Mouse (Mus musculus) macrophage (primary cell): ENCODE data around the gene Ampd2. TPM values are rescaled to one million over a fixed set of nuclear protein-coding genes. Genes with fewer than 3 reads are reported as not detected.
A peak's percentile ranks its signal among the peaks of the same experiment; 100 is the strongest.

Experiments used
- H3K27ac ChIP-seq: fragments of 350-480 bp; formaldehyde crosslinking; 2 replicates; pipeline ENCODE4 v1.9.0; 2021
- H3K36me3 ChIP-seq: fragments of 350-480 bp; formaldehyde crosslinking; 2 replicates; pipeline ENCODE4 v1.9.0; 2021; ENCODE audit errors: inconsistent target
- H3K4me3 ChIP-seq: fragments of 350-480 bp; formaldehyde crosslinking; 2 replicates; pipeline ENCODE4 v1.9.0; 2021; ENCODE audit errors: inconsistent target
- H3K79me2 ChIP-seq: fragments of 350-480 bp; formaldehyde crosslinking; 2 replicates; pipeline ENCODE4 v1.9.0; 2021; ENCODE audit errors: inconsistent target
- WGBS: methylation state at CpG from one replicate; pipeline ENCODE4 v1.1.7; 2026; ENCODE audit warnings: inconsistent platforms; ENCODE audit not compliant: missing documents; 5-methylcytosine and 5-hydroxymethylcytosine counted together
- polyA plus RNA-seq: library from polyadenylated mRNA; stranded (reverse); fragments of 250-400 nt; gene quantifications from 3 replicates; pipeline ENCODE4 v1.2.4, GENCODE M21; 2018; ENCODE audit warnings: inconsistent platforms

The Ampd2 gene
- polyA plus RNA-seq, 1 experiment from 2014 or later, result 7.1 TPM

- Histone ChIP-seq H3K27ac (no peak overlapping the region), H3K4me3 (no peak overlapping the region), H3K36me3 (0 out of 2 replicates have a peak, but pooled peaks cover 4% of the 10 kb centered on the region), H3K79me2 (no peaks in the 10 kb centered on the region)
- 79% methylated on average over 10 of the region's 13 CpGs for WGBS
These were observed 17.1 kb downstream of the Ampd2 start for GRCm38 (mm10) chr3:108069231-108069870.

DNA sequence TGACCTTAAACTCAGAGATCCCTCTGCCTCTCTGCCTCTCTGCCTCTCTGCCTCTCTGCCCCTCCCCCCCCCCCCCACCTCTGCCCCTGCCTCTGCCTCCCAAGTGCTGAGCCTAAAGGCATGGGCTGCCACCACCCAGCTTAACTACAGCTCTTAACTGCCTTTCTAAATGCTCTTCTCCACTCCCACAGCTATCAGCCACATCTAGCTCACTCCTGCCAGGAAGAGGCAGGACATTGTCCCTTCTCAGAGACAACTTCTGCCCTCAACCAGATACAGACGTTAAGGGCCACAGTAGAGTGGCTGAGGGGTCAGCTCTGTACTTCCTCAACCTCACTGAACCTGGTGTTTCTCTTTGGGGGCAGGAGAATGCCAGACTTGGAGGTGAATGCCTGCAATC, 17.6 kb downstream of the Ampd2 start:
- Histone ChIP-seq H3K36me3 (no peaks in the 10 kb centered on the region), H3K27ac (no peak overlapping the region), H3K4me3 (no peak overlapping the region), H3K79me2 (no peaks in the 10 kb centered on the region)
- 0% methylated on average over 1 of the region's 1 CpGs for WGBS

DNA sequence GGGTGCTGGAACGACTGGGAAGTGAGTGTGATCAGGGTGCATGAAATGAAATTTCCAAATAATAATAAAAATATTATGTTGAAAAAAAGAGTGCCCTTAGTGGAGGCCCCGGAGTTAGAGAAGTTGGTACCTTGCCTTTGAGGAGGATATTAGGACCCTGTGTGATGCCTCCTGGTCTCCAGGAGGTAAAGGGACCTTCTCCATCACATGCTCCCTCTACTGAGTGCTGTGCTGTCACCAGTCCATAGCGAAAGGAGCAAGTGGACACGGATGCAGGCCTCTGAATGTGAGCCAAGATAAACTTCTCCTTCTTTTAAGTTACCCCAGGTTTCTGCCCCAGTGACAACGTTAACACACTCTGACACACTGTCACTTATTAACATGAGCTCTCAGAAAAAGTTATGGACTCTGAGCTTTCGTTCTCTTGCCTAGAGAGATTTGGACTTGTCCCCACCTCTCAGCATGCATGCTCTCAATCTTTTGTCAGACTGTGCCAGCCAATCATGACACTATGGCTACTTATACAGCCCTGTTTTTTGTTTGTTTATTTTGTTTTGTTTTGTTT, 19.0 kb downstream of the Ampd2 start:
- Histone ChIP-seq H3K36me3 (no peaks in the 10 kb centered on the region), H3K27ac (no peak overlapping the region), H3K79me2 (no peaks in the 10 kb centered on the region), H3K4me3 (no peak overlapping the region)
- 56% methylated on average over 6 of the region's 6 CpGs for WGBS

DNA sequence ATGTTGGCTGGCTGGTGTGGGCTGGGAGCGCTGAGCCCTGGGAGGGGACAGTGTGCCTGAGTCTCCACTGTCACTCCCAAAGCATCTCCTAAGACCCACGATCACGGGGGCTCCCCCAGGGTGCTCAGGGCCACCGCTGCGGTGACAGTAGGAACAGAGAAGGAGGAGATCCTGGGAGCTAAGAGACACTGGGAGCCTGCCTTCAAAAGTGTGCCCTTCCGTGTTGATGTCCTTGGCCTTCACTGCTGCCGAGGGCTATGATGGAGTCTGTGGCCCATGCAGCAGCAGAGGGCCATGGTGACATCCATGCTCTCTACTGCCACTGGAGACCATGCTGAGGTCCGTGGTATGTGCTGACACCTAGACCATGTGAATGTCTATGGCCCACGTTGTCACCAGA, 20.9 kb downstream of the Ampd2 start:
- H3K79me2 ChIP-seq, result no peaks in the 10 kb centered on the region
- no peak overlapping the region for H3K27ac ChIP-seq
- no peaks in the 10 kb centered on the region for H3K36me3 ChIP-seq
- no peak overlapping the region for H3K4me3 ChIP-seq
- 83% methylated on average over 9 of the region's 9 CpGs for WGBS

DNA sequence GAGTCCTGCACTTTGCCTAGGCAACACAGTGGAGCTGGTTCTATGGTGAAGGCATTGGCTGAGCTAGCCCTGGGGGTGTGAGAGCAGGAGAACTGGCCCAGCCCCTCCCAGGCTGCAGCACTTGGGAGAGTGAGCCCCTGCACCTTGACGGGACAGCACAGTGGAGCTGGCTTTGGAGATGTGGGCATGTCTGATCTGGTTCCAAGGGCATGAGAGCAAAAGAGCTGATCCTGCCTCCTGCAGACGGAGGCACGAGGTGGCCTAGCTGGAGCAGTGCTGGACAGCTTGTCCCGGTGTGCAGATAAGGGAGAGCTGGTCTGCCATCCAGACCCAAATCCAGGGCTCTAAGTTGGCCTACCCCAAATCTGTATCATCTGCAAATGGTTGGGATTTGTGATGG, 21.8 kb downstream of the Ampd2 start:
- Histone ChIP-seq H3K36me3 (no peaks in the 10 kb centered on the region), H3K27ac (no peak overlapping the region), H3K79me2 (no peaks in the 10 kb centered on the region), H3K4me3 (no peak overlapping the region)
- WGBS, result 94% methylated on average over 3 of the region's 4 CpGs

- 76% methylated on average over 8 of the region's 8 CpGs for WGBS
These were observed 23.8 kb downstream of the Ampd2 start for GRCm38 (mm10) chr3:108062648-108063047.

DNA sequence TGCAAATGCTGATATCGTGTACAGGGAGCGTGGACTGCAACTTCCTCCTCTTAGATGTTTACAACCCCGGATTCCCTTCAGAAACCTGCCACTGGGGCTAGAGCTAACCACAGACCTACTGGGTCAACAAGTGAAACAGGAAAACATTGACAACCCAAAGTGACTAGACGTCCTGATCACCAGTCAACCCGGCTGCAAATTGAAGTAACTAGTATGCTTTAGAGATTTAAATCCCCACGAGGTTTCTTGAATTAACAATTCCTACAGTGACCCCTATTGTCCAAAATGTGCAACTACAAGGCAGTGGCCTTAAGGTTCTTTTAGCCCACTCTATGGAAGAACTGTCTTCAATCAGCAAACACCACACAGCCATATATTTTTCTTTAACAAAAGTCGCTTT, 25.0 kb downstream of the Ampd2 start:
- Histone ChIP-seq H3K4me3 (peak overlapping the region; percentile 11; the same call in 1 of the 2 replicates), H3K27ac (peak overlapping the region; percentile 15; the same call in 1 of the 2 replicates), H3K79me2 (no peaks in the 10 kb centered on the region)

More at GRCm38 (mm10) chr3:108062648-108063047, 23.8 kb downstream of the Ampd2 start:
- Histone ChIP-seq H3K79me2 (no peaks in the 10 kb centered on the region), H3K36me3 (no peaks in the 10 kb centered on the region), H3K4me3 (no peak overlapping the region), H3K27ac (no peak overlapping the region)

GRCm38 (mm10) chr3:108050493-108050892, 36.0 kb downstream of the Ampd2 start:
- Histone ChIP-seq H3K36me3 (no peaks in the 10 kb centered on the region), H3K79me2 (no peaks in the 10 kb centered on the region), H3K4me3 (no peak overlapping the region), H3K27ac (no peak overlapping the region)
- WGBS, result 39% methylated on average over 5 of the region's 5 CpGs

More for the DNA sequence above, 25.0 kb downstream of the Ampd2 start:
- no peaks in the 10 kb centered on the region for H3K36me3 ChIP-seq
- 4% methylated on average over 7 of the region's 7 CpGs for WGBS

DNA sequence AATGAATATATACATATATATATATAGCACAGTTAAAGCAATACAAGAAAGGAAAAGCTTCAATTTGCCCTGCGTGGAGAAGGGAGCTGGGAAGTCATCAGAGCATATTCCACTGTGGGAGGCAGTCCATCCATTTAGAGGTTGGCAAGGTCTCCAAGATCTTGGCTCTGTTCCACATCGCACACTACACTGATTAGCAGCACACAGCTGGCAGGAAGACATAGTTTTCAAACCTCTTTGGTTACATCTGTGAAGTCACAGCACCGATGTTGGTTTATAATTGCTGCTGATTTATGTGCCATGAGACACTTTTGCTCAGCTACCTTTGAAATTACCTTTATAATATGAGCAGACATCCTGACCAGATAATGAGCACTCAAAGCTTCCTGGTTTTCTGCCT, 38.1 kb downstream of the Ampd2 start:
- WGBS, result 76% methylated on average over 3 of the region's 3 CpGs
- Histone ChIP-seq H3K36me3 (no peaks in the 10 kb centered on the region), H3K79me2 (no peaks in the 10 kb centered on the region), H3K4me3 (no peak overlapping the region), H3K27ac (no peak overlapping the region)

DNA sequence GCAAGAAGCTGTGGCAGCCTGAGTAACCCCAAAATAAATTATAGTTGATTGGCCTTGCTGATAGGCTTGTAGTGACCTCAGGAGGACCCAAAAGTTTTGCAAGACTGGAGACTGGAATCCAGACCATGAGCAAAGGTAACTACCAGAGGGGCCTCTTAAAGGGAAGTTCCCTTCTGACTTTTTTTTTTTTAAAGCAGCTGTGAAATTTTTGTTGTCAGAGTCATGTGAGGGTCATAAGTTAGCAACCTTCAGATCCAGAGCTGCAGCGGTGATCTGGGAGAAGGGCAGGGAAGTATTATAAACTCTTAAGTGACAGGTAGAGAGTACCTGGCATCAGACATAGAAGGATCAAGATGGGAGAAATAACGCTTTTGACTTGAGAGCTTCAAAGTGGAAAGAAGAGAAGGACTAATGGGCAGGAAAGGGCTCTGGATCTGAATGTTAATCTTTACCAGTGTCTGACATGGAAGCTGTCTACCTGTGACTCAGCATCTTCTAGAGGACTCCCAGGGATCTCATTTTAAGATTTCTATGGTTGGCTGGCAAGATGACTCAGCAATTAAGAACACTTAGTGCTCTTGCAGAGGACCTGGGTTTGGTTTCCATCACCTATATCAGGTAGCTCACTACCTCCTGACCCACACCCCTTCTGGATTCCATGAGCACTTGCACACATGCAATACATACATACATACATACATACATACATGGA, 39.4 kb downstream of the Ampd2 start:
- H3K79me2 ChIP-seq, result no peaks in the 10 kb centered on the region
- WGBS, result 55% methylated on average over 2 of the region's 2 CpGs
- peak overlapping the region; percentile 39 for H3K27ac ChIP-seq
- H3K4me3 ChIP-seq, result no peak overlapping the region
- no peaks in the 10 kb centered on the region for H3K36me3 ChIP-seq

DNA sequence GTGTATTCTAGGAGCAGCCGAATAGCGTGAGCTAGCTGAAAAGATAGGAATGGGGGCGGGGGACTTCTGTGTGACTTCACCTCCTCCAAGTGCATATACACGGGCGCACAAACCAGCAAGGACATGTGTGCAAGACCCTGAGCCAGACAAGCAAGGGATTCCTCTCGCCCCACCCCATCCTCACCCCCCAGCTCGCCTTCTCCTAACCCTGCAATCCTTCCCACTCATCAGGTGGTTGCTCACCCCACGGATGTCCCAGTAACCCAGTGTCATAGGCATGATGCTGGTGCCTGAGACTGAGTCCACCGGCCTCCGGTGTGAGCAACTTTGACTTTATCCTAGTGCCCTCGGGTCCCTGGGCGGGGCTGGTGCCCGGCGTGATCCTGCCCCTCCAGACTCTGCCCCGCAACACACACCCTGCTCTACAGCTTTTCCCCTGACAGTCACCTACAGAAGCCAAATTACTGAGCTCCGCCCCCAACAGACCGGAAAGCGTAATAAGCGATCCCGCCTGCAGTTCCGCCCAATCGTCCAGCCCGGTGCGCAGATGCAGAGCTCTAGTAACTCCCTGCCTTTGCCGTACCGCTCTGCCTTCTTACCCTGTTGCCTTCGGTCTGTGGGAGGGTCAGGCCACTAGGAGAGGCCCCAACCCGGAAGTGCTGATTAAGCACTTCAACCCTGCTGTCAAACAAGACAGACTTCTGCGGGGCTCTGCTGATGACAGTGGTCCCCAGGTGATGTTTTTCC, 41.9 kb downstream of the Ampd2 start, which contains the start of gene Gstm4:
Gstm4 (minus strand) TSS at position 501 of the 747 bp plus-strand sequence.
- Histone ChIP-seq H3K79me2 (no peaks in the 10 kb centered on the region), H3K4me3 (peak within 1 kb of the TSS; percentile 52), H3K36me3 (no peaks in the 10 kb centered on the region), H3K27ac (peak within 1 kb of the TSS; percentile 57)
- WGBS, result 5% methylated on average over 29 of the region's 29 CpGs

DNA sequence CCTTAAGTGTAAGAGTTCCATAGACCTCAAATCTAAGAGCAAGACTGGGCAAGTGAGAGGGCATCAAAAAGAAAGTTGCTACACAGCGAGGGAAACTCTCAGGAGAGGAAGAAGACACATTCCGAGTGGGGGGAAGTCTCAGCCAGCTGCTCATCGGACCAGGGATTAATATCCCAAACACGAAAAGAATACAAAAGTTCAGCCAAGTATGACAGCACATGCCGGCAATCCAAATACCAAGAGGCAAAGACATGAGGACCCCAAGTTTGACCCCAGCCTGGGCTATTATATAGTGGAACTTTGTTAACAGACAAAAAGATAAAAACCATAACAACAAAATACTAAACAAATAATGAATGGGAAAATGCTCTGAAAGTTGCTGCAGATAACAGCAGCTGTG, 53.3 kb downstream of the Ampd2 start:
- no peak overlapping the region for H3K4me3 ChIP-seq
- 86% methylated on average over 5 of the region's 5 CpGs for WGBS
- H3K36me3 ChIP-seq, result no peaks in the 10 kb centered on the region
- no peak overlapping the region for H3K27ac ChIP-seq
- H3K79me2 ChIP-seq, result no peaks in the 10 kb centered on the region

DNA sequence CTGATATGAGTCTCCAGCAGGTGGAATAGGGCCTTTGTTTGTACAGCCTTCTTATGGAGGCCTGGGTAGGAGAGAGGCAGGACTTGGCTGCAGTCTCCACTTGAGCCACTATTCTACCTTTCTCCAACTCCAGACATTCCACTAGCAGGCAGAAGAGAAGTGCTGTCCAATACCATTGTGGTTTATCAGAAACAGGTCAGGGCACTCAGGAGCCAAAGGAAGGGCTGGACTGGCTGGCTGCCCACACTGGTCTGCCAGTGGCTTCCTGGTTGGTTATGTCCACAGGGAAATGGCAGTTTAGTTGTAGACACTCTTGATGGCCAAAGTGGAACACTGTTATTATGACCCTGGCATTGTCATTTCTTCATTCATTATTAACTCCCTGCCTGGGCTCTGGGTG, 54.3 kb downstream of the Ampd2 start:
- no peak overlapping the region for H3K4me3 ChIP-seq
- H3K79me2 ChIP-seq, result no peaks in the 10 kb centered on the region
- H3K27ac ChIP-seq, result no peak overlapping the region
- no peaks in the 10 kb centered on the region for H3K36me3 ChIP-seq

- Histone ChIP-seq H3K27ac (no peak overlapping the region), H3K79me2 (no peaks in the 10 kb centered on the region), H3K36me3 (no peaks in the 10 kb centered on the region), H3K4me3 (no peak overlapping the region)
- WGBS, result 94% methylated on average over 4 of the region's 4 CpGs
These were observed 57.6 kb downstream of the Ampd2 start for GRCm38 (mm10) chr3:108028641-108029365.
